Mouse (Mus musculus) 3134 (cell line): Measurements from ENCODE around the gene Gm10972.
A peak's percentile ranks its signal among the peaks of the same experiment; 100 is the strongest.
"Not testable (repeated sequence)": the region's sequence is repeated elsewhere in the genome, so short reads cannot be mapped to it uniquely, and the experiment has no call there.

ENCODE experiments used
- DNase-seq: peaks from one replicate; pipeline ENCODE4 v3.0.0-alpha.2; 2011; ENCODE audit warnings: low spot score; ENCODE audit not compliant: insufficient read length; ENCODE audit errors: extremely low read depth

Gm10972 gene

DNA sequence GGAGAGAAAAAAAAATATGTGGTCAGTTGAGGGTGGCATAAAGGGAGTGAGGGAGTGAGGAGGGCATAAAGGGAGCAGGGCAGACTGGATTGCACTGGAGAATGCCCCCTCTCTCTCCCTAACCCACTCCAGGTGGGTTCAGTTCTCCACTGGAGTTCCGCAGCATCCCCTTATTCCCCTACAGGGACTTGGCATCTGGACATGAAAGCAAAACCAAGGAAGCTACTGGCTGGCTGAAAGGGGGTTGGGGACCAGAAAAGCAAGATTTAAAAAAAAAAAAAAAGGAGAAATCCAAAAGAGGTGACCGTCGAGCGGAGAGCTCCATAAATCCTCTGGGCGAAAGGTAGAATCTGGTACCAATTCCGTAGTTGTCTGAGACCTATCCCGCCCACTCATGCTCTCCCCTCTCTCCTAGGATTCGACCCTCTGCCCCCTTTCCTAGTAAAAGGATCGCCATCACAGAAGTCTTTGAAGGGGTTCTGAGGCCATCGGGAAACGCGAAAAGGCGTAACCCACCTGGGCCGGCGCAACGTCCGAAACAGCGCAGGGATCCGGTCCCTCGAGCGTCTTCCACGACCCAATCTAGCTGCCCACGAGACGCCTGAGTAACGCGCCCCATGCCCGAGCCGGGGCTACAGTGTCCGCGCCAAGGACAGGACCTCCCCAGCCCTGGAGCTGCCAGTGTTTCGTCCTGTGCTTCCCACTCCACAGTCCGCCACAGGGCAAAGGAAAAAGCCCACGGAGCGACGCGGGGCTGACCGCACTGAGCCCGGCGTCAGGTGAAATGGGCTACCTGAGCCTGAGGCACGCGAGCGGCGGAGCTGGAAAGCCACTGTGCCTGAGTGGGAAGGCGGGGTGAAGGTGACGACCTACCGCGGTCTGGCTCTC, 15.2 kb downstream of the Gm10972 start:
- peak; percentile 34 for DNase-seq

DNA sequence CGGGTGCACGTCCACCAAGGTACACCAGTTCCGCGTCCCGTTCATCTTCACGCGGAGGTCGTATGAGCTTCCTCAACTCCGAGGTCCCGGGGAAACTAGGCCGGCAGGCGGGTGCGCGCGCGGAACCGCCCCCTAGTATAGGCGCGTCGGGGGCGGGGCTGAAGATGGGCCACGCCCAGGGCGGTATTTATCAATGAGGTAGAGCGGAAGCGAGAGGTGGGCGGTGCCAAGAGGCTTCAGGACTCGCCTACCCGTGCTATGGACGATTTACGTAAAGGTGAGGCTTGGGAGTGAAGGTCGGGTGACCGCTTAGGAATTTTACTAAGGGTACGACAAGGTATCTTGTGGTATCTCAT, 15.8 kb downstream of the Gm10972 start, which contains the start of gene Tuft1:
Gene Tuft1 (minus strand): TSS at position 133 of the 356 bp plus-strand sequence.
- not testable (repeated sequence) for DNase-seq

DNA sequence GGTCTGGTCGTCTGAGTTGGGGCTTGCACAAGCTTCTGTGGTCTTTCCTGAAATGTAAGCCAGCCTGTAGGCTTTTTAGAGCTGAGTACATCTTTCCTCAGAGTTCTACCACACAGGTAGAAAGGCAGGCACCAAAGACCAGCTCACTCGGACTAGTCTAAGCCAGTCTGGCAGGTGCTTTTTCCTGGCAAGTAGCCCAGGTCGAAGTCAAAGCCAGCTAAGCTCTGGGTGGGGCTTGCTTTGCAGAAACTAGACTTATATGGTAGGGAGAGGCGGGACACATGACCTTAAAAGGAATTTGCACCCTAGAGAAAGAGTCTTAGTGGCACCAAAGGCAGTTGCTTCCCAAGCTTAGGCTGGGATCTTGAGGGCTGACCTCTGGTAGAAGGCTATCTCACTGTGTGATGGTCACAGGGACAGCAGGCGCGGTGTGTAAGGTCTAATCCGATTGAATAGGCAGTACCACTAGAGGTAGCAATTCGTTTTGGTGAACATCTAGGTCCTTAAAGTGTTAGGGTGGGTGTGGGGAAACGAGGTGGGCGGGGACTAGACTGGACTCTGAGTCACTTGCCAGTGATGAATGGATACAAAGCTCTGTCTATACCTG, 16.3 kb downstream of the Gm10972 start:
- peak; percentile 63 for DNase-seq

DNA sequence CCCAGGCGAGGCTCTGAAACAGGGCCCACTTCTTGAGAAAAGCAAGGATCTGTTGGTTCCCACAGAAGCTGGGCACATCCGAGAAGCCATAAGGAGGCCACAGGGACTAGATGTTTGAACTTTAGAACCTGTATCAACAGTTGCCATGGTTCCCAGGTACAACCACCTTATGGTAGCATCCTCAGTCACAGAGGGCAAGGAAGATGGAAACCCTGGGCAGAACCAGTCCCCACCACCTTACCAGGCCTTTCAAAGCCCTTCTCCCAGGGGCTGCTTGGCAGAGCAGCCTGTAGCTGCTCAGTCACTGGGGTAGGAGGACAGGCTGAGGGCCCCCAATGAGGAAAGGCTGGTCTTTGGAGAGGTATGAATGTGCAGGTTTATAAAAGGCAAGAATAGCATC, 17.9 kb downstream of the Gm10972 start:
- not testable (repeated sequence) for DNase-seq

DNA sequence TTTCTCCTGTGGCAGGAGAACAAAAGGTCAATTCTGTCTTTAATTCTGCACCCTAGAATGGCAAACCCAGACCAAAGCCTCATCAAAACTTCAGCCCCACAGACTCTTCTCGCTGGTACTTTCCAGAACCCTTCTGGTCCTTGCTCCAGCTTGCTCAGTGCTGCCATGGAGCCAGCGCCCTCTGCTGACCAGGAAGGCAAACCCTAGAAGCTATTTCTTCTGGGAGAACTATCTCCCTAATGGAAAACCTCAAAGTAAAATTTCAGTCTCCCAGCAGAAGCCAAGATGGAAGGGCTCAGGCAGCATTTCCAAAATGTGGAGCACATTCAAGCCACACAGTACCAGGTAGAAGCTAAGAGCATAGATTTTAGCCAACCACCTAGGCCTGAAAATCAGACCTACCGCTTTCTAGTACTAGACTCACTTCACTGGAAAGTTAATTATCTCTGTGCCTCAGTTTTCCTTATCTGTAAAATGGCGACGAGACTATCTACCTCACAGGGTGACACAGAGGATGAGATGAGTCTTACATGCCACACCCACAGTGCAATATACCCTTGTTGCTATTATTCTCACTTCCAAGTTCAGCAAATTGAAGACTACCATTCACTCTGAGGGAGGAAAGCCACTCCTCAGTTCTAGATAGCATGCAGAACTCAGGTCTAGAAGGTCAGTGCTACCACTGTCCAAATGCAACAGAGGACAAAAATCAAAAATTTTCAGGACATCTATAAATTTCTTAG, 22.3 kb downstream of the Gm10972 start:
- DNase-seq = not testable (repeated sequence)

DNA sequence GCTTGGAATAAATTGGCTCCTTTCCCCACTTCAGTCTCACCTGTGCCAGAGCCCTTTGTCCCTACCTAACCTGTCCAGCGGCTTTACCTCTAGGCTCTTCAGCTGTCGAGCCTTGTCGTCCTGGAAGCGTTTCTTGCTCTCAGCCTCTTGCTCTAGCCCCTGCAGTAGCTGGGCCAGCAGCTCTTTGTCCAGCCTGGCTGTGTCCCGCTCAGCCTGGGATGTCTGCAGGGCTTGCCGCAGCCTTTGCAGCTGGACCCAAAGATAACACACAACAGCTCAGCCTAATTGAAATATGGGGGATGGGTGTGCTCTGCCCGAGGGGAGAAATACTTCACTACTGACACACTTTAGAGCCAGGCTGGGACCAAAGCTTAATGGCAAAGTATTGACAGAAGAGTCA, 23.0 kb downstream of the Gm10972 start:
- DNase-seq = not testable (repeated sequence)

DNA sequence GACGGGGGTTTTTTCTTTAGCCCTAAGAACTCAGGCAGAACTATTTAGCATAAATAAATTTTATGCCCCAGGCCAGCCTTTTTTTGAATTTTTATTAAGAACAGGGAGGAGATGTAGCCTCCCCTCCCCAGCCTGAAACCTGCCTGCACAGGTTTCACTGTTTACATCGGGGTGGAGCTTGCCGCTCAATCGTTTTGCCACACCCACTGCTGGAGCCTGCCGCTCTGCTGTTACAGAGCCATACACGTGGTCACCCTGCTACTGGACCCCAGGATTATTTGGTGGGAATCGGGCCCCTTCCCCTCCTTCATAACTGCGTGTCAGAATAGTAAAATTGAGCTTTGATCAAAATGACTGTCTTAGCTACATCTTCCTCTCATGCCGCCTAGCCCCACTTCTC, 32.2 kb downstream of the Gm10972 start:
- DNase-seq = not testable (repeated sequence)

DNA sequence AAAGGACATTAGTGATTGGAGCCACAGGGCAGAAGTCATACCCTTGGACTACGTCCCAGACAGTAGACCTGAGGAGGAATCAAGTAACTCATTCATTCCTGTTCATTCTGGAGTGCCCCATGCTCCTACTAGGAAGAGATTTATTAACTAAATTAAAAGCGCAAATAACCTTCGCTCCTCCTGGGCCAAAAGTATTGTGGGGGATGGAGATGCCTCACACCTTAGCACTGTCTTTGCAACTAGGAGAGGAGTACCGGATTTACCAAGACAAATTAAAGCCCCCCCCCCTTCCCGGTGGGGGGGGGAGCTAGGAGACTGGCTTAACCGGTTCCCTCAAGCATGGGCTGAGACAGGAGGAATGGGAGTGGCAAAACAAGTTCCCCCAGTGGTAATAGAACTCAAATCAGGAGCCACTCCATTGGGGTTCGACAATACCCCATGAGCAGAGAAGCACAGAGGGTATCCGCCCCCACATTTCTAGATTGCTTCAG, 36.5 kb downstream of the Gm10972 start:
- DNase-seq = no peak

DNA sequence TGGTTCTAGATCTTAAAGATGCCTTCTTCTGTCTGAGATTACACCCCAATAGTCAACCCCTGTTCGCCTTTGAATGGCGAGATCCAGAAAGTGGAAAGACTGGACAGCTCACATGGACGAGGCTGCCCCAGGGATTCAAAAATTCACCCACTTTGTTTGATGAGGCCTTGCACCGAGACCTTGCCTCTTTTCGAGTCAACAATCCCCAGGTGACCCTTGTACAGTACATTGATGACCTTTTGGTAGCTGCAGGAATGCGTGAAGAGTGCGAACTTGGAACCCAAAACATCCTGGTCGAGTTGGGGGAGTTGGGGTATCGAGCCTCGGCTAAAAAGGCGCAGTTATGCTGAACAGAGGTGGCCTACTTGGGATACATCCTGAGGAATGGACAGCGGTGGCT, 37.1 kb downstream of the Gm10972 start:
- not testable (repeated sequence) for DNase-seq

DNA sequence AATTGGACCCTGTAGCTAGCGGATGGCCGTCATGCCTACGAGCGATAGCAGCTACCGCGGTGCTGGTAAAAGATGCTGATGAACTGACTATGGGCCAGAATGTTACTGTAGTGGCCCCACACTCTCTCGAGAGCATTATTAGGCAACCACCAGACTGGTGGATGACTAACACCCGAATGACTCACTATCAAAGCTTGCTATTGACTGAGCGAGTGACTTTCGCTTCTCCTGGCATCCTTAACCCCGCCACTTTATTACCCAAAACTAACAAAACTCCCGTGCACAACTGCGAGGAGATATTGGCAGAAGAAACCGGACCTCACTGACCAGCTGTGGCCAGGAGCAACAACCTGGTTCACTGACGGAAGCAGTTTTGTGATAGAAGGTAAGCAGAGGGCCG, 37.9 kb downstream of the Gm10972 start:
- peak; percentile 60 for DNase-seq

DNA sequence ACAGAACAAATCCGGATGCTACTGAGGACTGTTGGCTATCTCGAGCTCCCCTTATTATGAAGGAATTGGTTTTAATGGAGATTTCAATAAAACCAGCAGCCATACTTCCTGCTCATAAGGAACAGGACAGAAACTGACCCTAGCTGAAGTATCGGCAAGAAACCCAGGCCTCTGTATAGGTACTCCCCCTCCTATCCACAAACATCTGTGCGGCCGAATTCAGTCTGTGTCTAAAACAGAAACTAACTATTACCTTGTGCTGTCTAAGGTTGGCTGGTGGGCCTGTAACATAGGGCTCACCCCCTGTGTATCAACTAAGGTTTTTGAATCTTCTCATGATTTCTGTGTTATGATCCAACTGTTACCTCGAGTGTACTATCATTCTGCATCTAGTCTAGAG, 40.7 kb downstream of the Gm10972 start:
- no peak for DNase-seq

DNA sequence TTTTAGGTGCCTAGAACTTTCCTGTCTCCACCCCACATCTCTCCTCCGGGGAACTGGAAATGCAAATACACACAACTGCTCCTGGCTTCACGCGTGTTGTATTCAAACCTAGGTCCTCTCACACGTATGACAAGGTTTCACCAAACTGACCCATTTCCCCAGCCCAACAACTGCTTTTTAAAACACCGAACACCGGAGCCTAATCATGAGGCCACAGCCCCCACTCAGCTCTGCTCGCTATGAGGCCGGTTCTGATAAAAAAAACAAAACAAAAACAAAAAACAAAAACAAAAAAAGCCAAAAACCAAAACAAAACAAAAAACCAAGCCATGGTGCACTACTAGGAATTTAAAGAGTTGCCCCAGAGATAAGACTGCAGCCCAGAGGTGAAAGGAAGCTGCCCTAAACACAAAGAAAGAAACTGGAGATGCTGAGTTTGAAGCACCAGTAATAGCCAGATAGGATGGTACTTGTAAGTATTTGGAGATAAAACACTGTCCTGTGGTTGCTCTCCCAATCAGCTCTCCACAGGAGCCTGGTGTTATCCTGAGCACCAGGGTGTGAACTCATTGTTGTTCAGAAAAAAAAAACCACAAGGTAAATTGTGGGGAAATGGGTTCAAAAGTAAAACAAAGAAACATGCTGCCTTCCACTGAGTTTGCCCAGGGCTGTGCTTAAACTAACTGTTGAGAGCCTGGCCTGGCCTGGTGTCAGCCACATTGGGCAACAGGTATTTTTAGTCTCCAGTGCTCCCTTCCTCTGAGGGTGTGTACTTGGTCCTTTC, 43.3 kb downstream of the Gm10972 start:
- DNase-seq = not testable (repeated sequence)

DNA sequence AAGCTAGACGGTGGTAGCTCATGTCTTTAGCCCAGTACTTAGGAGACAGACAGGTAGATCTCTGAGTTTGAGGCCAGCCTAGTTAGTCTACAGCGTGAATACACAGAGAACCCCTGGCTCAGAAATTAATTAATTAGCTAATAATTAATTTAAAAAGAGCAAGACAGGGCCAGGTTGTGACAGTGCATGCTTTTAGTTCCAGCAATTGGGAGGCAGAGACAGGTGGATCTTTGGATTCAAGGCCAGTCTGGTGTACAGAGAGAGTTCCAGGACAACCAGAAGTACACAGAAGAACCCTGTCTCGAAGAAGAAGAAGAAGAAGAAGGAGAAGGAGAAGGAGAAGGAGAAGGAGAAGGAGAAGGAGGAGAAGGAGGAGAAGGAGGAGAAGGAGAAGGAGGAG, 45.8 kb downstream of the Gm10972 start:
- DNase-seq = not testable (repeated sequence)

DNA sequence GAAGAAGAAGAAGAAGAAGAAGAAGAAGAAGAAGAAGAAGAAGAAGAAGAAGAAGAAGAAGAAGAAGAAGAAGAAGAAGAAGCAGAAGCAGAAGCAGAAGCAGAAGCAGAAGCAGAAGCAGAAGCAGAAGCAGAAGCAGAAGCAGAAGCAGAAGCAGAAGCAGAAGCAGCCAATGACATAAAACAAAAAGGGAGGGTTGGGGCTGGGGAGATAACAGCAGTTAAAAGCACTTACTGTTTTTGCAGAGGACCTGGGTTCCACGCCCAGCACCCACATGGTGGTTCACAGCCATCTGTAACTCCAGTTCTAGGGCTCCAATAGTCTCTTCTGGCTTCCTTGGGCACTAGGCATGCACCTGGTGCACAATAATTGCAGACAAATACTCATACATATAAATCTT, 46.3 kb downstream of the Gm10972 start:
- not testable (repeated sequence) for DNase-seq

DNA sequence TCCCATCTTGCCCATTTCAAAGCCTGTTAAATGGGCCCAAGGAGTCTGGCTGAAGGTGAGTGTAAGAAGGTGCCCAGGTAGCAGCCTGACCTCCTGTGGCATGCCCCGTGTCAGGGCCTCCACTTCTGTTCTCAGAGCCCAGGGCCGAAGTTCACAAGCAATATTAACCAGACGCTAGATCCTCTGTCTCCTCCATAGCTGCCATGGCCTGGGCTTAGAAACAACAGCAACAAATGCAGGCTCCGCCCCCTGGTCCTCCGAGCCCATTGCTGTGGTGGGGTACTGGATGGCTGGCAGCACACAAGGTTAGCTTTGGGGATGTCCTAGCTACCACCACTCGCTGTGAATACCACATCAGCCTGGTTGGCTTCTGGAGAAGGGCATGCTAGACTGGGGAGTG, 47.2 kb downstream of the Gm10972 start:
- DNase-seq = not testable (repeated sequence)

DNA sequence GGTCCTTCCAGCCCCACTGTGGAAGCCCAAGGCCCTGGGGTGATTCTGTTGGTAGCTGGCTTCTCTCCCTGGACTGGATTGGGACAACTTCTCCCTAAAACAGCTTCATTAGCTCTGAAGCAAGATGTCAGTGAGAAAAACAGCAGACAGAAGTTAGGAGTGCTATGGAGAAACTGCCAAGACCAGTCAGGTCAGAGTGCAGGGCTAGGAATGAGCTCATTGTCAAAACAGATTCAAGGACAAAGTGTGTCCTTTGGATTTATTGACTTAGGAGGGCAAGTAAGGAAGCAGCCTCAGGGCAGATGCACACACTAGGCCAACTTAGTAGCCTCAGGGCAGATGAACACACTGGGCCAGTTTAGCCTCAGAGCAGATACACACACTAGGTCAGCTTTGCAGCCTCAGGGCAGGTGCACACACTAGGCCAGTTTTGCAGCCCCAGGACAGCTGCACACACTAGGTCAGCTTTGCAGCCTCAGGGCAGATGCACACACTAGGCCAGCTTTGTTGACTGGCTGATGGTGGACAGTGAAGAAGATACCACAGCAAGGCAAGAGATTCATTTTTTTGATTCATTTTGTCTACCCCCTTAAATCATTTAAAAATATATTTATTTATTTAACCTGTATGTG, 47.8 kb downstream of the Gm10972 start:
- no peak for DNase-seq

DNA sequence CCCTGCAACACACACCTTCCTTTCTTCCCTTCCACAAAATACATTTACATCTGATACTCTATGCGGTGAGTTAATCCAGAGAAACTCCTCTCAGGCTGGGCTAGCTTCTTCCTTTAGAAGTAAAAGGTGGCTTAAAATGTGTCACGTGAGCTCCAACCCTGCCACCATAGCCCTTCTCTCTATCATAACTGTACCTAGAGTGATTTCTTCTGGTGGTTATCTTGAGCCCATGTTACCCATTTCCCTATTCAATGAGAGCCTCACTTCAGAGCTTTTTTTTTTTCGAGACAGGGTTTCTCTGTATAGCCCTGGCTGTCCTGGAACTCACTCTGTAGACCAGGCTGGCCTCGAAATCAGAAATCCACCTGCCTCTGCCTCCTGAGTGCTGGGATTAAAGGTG, 48.8 kb downstream of the Gm10972 start:
- DNase-seq = not testable (repeated sequence)
